Mouse (Mus musculus): ENCODE data around the gene Tnfrsf17.
A peak's percentile ranks its signal among the peaks of the same experiment; 100 is the strongest.
"Not testable (repeated sequence)": the region's sequence is repeated elsewhere in the genome, so short reads cannot be mapped to it uniquely, and the experiment has no call there.

Gene Tnfrsf17

DNA sequence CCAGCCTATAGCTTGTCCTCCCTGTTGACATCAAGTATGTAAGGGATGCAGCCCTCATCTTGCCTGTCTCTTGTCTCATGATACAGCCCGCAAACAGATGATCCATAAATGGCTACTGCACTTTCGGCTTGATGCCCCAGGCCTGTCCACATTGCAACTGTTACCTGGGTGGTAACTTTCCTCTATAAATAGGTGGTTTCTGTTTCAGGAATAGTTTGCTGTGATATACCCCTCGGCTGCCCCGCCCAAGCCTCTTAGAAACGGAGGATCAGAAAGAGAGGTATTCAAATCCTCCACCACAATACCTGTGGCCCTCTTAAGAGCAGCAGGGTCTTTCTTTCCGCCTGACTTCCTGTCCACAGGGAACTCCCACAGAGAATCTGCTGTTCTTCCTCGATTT is at the start of gene Tnfrsf17:
Gene Tnfrsf17, plus strand, starts transcription at position 301 of the 400 bp plus-strand sequence.
- no peak for DNase-seq

DNA sequence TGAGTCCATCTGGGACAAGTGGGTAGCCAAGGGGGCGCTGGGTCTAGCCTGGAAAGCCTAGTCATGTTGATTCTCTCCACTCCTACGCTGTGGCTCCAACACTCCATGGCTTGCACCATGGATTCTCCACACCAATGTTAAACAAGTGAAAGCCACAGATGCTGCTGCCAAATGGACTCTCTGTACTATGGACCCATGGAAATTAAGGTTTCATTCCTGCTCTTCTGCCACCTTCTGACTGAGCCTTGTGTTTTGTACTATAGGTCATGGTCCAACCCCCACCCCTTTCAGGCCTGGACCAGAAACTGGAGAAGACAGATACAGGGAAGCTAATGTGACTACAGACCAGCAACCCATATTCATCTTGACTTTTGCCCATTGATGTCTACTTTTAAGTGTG is 47.1 kb upstream of the Tnfrsf17 start:
- DNase-seq, result no peak

DNA sequence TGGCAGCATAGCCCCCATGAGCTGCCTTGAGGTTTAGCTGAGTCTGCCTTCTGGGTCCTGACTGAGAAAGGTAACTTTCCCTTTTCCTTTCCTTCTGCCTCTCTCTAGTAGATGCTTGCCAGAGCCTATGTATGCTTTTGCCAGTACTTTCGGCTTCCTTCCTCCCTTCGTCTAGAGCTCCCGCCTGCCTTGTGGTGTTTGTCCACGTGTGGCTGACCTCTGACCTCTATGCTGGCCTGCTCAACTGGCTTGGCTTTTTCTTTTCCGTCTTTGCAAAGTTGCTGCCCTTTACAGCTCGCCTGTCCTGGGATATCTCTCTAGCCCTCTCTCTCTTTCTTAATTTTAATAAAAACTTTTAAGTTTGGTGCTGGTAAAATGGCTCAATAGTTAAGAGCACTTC is 43.8 kb upstream of the Tnfrsf17 start:
- DNase-seq, result no peak

DNA sequence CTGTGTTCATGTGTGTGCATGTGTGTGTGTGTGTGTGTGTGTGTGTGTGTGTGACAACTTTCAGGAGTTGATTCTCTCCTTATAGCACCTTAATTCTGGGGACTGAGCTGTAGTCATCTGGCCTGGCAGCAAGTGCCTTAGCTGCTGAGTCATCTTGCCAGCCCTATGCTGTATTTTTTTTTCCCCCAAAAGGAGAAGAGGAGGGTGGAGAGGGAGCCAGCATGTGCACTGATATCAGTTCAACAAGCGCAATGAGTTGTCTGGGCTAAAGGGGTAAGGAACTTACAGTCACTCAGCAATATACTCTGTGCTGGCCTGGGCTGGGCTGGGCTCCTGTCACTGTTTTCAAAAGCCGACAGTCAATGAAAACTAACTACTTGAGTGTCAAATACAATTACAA is 43.0 kb upstream of the Tnfrsf17 start:
- no peak for DNase-seq

DNA sequence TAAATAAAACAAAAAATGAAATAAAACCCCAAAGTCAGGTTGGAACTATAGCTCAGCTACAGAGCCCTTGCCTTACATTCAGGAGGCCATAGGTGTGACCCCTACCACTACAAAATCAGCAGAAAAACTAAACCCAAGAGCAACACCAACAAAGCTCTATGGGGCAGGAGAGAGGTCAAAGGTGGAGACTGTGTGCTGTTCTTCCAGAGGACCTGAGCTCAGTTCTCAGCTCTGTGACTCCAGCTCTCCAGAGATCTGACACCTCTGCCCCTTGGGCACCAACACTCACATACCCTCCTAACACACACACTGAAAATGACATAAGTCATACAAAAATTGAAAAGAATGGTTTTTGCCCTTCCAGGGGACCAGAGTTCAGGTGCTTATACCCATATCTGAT is 42.5 kb upstream of the Tnfrsf17 start:
- no peak for DNase-seq

DNA sequence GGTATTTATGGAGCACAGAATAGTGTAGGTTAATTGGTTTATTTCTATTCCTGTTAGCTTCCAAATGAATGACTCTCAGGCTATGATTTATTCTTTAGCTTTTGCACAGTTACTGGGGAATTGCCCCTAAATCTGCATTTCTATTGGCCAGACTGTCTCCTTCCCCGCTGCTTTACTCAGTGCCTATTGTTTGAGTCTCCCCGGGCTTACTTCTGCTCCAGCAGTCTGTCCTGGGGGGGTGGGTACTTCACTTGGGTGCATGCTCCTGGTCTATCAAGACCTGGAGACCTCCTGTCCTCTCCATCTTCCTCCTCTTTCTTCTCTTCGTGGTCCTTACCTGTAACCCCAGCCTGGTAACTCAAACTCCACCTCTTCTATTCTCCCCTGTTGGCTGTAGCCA is 36.7 kb upstream of the Tnfrsf17 start:
- DNase-seq, result no peak

DNA sequence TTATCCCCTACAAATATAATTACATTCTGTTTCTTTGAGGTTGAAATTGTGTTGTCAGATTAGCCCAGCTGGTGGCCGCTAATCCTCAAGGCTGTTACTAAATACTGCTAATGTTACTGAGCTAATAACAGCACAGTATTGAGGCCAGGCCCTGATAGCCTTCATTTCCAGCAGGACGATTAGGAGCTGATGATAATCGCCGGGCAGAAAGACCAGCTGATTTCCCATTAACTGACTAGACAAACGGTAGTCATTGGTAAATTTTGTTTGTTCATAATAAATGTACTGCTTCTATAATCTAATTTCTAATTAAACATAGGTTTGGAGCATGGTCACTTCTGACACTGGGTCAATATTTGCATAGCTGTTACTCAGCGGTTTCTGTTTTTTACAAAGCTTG is 34.8 kb upstream of the Tnfrsf17 start:
- DNase-seq, result no peak

DNA sequence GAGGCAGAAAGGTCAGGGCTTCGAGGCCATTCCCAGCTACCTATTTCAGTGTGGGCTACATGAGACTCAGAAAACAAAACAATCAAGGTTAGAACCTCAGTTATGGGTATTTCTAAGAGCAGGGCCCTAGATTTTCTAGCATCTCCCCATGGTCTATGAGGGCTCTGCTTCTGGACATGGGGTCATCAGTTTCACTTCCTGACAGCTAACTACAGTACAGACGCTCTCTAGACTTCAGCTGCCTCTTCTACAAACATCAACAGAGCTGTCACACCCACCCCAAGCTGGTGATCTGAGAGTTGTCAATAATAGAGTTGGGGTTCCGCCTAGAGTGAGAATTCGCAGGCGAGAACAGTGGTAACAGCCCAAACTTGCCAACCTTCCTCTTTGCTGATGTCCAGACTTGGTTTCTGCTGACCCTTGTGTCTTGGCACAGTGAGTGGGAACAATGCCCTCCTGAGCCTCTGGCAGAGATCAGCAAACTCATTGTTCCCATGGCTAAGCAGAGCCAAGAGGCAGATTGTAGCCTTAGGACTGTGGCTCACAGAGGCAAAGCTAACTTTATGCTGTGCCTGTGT is 30.9 kb upstream of the Tnfrsf17 start:
- DNase-seq, result no peak

DNA sequence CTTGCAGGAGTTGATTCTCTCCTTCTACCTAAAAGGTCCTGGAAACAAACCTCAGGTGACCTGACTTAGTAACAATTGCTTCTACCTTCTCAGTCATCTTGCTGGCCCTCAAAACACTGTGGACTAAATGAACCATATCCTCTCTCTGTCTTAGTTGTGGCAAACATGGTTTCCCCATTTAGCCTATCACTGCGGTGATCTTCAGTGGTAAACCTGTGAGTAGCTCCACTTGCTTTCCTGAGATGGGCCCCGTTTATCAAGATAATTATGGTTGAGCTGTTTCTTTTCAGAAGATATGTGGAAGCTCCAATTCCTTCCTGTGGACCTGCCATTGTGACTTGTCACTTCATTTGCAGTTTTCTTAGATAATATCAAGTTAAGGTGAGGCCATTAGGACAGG is 28.7 kb upstream of the Tnfrsf17 start:
- no peak for DNase-seq

DNA sequence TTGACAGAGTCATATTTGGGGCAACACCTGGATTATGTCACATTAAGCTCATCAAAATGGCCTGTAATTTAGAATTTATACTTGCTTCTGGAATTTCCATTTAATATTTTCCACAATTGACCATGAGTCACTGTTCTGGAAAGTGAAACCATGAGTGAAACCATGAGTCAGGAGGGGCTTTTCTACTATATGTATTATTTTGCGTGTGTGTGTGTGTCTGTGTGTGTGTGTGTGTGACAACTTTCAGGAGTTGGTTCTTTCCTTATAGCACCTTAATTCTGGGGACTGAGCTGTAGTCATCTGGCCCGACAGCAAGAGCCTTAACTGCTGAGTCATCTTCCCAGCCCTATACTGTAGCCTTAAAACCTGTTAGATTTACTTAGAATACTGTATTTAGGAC is 27.7 kb upstream of the Tnfrsf17 start:
- DNase-seq, result no peak

DNA sequence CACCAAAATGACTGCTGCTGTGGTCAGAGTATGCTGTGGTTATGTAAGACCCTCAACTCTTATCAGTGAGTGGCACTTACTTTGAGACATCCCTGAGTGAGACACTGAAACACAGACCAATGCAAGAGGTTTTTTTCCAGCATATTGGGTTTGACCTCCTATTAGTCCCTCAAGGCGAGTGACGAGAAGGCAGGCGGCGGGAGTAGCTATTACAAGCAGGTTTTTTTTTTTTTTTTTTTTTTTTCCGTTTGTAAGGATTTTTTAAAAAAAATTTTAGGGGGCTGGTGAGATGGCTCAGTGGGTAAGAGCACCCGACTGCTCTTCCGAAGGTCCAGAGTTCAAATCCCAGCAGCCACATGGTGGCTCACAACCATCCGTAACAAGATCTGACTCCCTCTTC is 24.7 kb upstream of the Tnfrsf17 start:
- DNase-seq, result not testable (repeated sequence)

DNA sequence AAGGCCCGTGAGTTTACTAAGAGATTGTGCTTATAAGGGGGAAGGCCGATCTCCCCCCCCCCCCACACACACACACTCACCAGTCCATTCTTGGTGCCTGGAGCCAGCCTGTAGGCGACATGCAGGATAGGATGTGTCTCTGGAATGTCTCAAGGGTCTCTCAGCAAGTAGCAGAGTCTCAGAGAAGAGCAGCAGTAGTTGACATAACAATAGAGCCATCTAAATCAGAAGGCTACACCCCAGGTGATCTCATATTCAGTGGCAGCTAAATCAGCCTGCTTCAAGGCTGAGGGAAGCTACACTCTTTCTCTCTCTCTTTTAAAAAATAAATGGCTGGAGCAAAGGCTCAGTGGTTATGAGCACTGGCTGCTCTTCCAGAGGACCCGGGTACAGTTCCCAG is 18.0 kb upstream of the Tnfrsf17 start:
- not testable (repeated sequence) for DNase-seq

DNA sequence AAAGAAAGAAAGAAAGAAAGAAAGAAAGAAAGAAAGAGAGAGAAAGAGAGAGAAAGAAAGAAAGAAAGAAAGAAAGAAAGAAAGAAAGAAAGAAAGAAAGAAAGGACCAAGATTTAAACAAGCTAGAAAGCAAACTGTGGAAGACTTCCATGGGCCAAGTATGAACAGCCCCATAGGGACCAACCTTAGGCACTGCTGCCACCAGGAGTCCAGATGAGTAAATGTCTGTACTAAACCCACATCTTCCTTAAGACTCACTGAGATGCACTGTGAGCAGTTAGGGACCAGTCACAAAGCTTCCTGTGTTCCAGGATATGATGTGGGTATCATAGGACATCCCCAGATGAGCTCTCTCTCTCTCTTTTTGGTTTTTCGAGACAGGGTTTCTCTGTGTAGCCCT is 15.9 kb upstream of the Tnfrsf17 start:
- DNase-seq, result not testable (repeated sequence)

DNA sequence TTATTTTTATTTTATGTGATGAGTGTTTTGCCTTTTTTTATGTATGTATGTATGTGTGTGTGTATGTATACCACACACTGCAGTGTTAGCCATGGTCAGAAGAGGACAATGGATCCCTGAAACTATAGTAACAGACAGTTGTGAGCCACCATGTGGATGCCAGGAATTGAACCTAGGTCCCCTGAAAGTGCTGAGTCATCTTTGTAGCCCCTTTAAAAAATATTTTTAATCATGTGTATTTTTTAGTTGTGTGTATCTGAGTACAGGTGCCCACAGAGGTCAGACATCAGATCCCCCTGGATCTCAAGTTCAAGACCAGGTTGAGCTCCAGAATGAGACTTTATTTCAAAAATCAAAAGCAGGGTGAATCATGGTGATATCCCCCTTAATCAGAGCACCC is 9.9 kb upstream of the Tnfrsf17 start:
- no peak for DNase-seq

DNA sequence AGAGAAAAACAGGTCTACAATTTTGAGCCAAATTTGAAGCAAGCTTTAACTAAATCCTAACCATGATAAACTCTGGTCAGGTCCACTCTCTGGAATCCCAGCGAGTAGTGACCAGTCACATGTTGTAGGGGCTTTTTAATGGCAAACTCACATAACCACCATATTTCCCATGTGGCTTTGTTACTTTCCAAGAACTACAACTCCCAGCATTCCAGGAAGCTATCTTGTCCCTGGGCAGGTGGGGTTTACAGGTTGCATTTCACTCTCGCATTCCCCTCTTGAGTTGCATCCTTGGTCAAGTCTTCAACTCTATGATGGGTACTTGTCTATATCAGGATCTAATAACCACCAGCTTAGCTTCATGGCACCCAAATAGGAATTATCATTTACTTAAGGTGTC is 8.1 kb upstream of the Tnfrsf17 start:
- DNase-seq, result no peak

DNA sequence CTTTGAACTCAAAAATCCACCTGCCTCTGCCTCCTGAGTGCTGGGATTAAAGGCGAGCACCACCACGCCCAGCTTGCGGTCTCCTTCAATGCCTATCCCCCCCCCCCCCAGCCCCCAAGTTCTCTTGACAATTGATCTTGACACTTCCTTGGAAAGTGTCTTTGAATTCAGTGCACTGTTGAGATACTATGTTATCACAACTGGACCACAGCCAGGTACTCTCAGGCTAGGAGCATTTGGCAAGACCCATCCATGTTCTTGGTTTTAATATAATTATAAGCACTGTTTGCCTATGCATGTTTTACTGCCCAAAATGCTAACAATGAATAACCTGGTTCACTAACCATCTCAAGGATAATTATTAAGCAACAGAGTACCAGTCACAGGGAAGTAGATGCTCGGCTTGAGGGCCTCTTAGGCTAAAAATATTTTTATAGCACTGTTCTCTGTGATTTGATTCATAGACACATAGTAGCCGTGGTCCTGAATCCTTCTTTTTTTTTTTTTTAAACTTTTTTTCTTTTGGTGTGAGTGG is 2.2 kb downstream of the Tnfrsf17 start:
- no peak for DNase-seq

DNA sequence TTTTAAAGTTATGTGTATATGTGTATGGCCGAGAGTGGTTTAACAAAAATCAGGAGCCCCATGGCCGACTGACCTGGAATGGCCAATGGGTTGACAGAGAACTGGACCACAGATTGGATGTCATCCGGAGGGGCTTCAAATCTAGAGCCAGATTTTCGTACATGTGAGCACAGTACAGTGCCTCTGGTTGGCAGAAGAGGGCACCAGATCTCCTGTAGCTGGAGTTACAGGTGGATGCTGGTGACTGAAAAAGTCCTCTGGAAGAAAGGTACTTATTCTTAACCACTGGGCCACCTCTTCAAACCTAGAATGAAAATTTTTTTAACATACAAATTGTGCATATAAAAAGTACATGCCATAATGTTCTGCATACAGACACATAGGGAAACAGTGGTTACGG is 3.1 kb downstream of the Tnfrsf17 start:
- DNase-seq, result no peak

DNA sequence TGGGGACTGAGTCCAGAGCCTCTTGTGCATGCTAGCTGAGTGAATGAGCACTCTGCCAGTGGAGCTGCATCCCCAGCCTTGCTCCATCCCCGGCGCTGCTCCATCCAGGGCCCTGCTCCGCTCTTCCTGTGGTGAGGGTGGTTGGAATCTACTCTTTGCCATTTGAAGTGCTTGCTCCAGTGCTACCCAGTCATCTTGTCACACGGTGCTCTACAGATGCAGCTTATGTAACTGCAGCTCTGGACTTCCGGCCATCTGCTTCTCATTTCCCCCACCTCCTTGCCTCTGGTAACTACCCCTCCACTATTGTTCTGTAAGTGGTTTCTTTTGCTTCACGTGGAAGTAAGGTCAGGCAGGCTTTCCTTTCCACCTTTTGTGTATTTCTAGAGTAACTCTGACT is 3.7 kb downstream of the Tnfrsf17 start:
- DNase-seq, result no peak

DNA sequence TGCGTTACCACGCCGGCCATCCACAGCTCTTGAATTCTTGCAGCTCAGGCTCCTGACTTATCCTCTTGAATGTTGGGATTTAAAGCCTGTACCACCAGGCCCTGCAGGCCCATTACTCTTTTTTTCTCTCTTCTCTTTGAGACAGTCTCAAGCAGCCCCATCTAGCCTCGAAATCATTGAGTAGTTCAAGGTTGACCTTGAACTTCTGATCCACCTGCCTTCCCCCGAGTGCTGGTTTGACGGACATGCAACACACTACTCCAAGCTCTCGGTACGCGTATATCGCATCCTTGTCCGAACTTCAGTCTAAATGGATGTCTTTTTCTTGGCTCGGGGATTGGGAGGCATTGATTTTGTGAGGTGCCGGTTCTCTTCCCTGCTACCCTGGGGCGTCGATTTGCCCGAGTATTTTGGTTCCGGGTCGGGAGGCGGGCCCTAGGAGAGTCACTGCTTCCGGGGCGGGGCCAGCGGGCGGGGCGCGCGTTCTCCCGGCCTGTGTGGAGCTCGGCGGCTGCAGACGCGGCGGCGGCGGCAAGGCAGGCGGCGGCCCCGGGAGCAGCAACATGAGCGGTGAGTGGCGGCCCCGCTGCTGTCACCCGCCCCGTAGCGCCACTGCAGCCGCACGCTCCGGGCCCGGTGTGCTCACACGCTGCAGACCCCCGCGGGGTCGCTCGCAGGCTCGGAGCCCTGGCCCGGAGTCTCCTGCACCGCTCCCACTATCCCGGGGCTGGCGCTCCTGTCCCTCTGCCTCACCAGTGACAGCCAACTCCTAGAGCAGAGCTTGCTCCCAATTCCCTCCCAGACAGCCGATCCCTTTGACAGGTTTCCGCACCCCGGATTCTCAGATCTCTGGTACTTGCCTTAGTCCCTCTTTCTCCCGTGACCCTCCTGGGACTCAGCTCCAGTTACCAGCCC is 9.1 kb downstream of the Tnfrsf17 start, which contains the start of gene Snx29:
Gene Snx29, plus strand, starts transcription at position 500 of the 915 bp plus-strand sequence.
- DNase-seq, result peak; percentile 97

DNA sequence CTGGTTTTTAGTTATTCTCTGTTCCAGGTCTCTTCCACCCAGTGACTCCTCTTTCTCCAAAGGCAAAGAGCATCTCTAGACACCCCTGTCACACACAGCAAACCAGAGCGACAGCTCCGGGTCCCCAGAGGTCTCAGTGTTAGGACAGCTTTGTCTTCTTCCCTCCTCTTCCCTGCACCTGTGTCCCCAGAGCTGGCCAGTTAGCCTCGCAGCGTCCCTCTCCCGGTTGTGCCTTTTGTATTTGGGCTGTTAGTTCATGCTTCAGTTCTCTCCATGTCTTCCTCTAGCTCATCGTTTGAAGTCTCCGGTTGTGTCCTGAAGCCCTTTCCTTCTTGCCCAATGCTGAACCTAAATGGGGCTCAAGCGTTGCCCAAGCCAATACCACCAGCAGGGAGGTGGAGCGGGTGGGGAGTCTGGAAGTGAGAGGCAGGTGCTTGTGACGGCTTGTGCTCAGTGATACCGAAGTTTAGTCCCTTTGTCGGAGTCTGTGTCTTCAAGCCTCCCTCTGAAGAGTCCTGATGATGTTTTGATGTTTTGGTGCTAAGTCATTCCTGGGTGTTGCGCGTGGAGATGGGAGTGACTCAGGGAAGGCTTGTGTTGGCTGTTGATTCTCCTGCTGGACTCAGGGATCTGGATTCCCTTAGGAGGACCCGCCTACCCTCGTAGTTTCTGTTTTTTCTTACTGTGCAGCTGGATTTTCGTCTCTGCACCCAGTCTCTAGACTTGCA is 9.9 kb downstream of the Tnfrsf17 start:
- DNase-seq, result no peak

DNA sequence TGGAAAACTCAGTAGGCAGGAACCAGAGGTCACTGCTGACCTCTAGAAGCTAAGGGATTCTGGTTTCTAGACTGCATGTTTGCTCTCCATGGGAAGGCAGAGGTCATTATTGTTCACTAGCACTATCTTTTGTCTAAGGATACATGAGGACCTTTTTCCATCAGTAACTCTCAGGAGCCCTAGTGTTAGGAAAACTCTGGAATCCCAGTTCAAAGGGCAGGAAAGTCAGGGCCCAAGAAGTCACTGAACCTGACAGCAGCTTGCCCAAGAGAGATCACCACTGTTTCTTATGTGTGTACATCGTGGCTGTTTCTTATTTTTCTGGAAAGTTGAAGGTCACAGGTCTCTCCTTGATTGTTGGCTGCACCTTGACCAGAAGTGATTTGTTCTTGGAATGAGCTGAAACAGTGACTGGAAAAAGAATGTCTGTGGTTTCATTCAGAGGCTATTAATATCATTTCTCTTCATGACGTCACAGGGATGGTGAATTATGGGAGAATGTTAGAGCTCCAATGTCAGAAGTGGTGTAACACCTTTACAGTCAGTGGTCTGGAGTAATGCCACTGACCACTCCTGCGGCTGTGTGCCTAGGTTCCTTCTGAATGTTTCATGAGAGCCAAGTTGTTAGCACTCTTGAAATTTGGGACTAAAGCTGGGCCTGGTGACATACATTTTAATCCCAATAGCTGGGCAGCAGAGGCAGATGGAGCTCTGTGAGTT is 16.6 kb downstream of the Tnfrsf17 start:
- DNase-seq, result no peak

DNA sequence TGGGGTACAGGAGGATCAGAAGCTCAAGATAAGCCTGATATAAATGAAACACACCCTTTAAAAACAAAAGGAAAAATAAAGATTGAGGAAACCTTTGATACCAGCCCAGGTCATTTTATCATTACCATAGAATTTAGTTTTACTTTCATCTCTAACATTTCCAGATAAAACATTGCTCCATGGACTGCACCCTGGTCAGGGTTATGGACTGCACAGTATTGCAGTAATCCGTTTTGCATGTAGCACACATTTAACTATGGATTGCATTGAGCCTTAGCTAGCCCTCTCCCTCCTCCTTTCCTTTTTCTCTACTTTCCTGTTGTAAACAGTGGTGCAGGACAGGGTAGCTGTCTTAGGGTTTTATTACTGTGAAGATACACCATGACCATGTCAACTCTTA is 17.4 kb downstream of the Tnfrsf17 start:
- no peak for DNase-seq

DNA sequence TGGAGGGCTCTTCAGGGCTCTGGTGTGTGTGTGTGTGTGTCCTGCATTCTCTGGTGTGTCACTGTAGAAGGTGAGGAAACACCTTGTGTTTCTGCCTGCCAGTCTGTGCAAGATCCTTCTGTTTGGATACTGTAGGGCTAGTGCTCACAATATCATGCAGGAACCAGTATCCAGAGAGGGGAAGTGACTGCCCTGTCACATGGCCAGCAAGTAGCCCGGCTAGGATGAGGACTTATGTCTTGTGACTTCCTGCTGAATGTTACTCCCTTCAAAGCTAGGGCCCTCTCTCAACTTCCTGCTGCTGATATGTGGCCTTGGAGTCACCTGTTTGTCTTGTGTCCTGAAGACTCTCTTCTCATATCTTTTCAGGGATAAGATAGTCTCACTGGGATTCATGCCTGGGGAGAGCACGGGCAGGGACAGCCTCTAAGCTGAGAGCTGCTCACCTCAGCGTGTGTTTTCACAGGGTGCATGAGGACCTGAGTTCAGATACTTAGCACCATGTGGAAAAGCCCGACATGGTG is 29.7 kb downstream of the Tnfrsf17 start:
- DNase-seq, result no peak
